Mouse (Mus musculus) frontal cortex, postnatal 10 days (tissue): Measurements from ENCODE around the gene Tent4a.

ENCODE experiments used
- DNase-seq, 2 experiments: peaks; one replicate each; pipeline ENCODE4 v3.0.0; 2022; ENCODE audit warnings: low spot score in 2 of 2, mixed read lengths in 1 of 2

The Tent4a gene

GRCm38 (mm10) chr13:69523444-69524157 lies 10.8 kb downstream of the Tent4a start:
- DNase-seq: no peak

- DNase-seq: no peak
Observed at GRCm38 (mm10) chr13:69522161-69522791, 12.1 kb downstream of the Tent4a start.

GRCm38 (mm10) chr13:69519137-69519536 lies 15.3 kb downstream of the Tent4a start:
- no peak for DNase-seq

GRCm38 (mm10) chr13:69517445-69517844 lies 17.0 kb downstream of the Tent4a start:
- DNase-seq: no peak

- no peak for DNase-seq
Observed at GRCm38 (mm10) chr13:69515091-69515490, 19.3 kb downstream of the Tent4a start.

GRCm38 (mm10) chr13:69509391-69510244 lies 24.8 kb downstream of the Tent4a start:
- DNase-seq: no peak

GRCm38 (mm10) chr13:69507666-69508065 lies 26.8 kb downstream of the Tent4a start:
- no peak for DNase-seq

- no peak for DNase-seq
Observed at GRCm38 (mm10) chr13:69506341-69507086, 27.9 kb downstream of the Tent4a start.

- DNase-seq: no peak
Observed at GRCm38 (mm10) chr13:69502863-69503262, 31.6 kb downstream of the Tent4a start.

GRCm38 (mm10) chr13:69502157-69502750 lies 32.2 kb downstream of the Tent4a start:
- DNase-seq: no peak

- no peak for DNase-seq
Observed at GRCm38 (mm10) chr13:69498276-69498675, 36.1 kb downstream of the Tent4a start.

GRCm38 (mm10) chr13:69492876-69493463 lies 41.4 kb downstream of the Tent4a start:
- DNase-seq: no peak

GRCm38 (mm10) chr13:69489777-69490176 lies 44.6 kb downstream of the Tent4a start:
- no peak for DNase-seq

GRCm38 (mm10) chr13:69488565-69489255 lies 45.7 kb downstream of the Tent4a start:
- peak in 1 of 2 experiments; percentile 2 for DNase-seq

GRCm38 (mm10) chr13:69487611-69488275 lies 46.7 kb downstream of the Tent4a start:
- DNase-seq: no peak

GRCm38 (mm10) chr13:69487108-69487507 lies 47.3 kb downstream of the Tent4a start:
- no peak for DNase-seq

GRCm38 (mm10) chr13:69485833-69486232 lies 48.6 kb downstream of the Tent4a start:
- DNase-seq: no peak

GRCm38 (mm10) chr13:69485326-69485725 lies 49.1 kb downstream of the Tent4a start:
- no peak for DNase-seq

- no peak for DNase-seq
Observed at GRCm38 (mm10) chr13:69482751-69483150, 51.7 kb downstream of the Tent4a start.
